Mouse (Mus musculus): ENCODE measurements around the gene Stap2. TPM values are rescaled to one million over a fixed set of nuclear protein-coding genes. Genes with fewer than 3 reads are reported as not detected.

Gene Stap2
- polyA plus RNA-seq, 1 experiment from 2014 or later, result 25.4 TPM

DNA sequence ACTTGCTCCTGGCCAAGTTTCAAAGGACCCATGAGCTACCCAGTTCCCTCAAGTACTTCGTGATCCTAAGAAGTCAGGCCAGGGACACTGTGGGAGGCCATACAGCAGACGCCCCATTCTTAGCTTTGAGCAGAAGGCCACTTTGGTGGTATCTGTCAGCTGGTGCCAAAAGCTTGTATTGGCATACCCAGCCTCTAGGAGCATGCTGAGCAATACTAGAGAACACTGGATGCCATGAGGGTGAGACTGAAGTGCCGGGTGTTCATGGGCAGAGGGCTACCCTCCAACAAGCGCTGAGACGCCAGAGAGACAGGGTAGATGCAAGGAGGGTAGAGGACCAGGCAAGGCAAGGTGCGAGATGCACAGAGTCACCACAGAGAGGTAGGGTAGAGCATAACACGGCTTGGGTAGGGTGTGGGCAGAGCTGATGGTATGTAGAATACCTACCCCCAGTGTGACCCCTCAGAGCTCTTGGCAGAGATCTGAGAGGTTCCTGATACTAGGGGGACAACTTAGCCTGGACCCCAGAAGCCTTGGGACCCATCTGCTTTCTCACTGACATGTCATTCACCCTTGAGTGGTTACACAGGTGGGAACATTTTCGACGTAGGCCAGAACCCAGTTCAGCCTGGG, 25.0 kb upstream of the Stap2 start:
- no peak for ATAC-seq (ENCODE audit: low read depth)
- Histone ChIP-seq H3K4me1 (replicated peaks; ENCODE audit: control insufficient read depth, insufficient read depth, low read length) (peaks cover 17% of the 10 kb centered on the region), H3K9me3 (ENCODE audit: control insufficient read depth, low read length) (no peaks in the 10 kb centered on the region), H3K9ac (ENCODE audit: low read length) (no peak overlapping the region), H3K4me2 (ENCODE audit: low read depth, low read length) (no peak overlapping the region), H3K4me3 (ENCODE audit: low read length) (no peak overlapping the region), H3K27me3 (ENCODE audit: control insufficient read depth, insufficient read depth, low read depth, low read length) (no peaks in the 10 kb centered on the region), H3K27ac (ENCODE audit: low read length) (no peak overlapping the region), H3K36me3 (ENCODE audit: control insufficient read depth, insufficient read depth, low read length) (peaks cover 2% of the 10 kb centered on the region; the same call in 1 of the 2 replicates)
- 82% methylated on average over 9 of the region's 9 CpGs for WGBS

DNA sequence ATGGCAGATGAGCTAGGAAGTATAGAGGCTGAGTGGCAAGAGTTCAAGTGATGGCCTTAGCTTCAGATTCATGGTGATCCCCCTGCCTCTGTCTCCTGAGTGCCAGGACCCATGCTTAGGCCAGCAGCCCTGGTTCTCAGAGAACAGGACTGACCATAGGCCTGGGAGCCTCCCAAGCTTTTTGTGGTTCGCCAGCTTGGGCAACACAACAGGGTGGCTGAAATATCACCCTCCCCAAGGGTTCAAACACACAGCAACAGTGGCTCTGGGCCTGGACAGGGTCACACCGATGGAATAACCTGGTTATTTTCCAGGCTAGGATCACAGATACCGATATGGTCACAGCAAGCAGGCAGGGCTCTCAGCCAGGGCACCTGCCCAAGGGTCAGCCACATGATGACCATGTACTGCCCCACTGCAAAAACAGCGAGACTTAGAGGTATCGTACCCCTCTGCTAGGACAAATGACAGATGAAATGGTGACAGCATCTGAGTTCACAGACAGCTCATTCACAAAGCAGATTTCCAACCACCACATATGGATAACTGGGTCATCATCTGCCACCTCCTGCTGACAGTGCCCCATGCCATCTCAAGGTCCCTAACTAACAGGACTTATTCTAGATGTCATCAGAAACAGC, 22.5 kb upstream of the Stap2 start:
- H3K4me1 ChIP-seq (replicated peaks; ENCODE audit: control insufficient read depth, insufficient read depth, low read length), result peaks cover 8% of the 10 kb centered on the region; the same call in 1 of the 2 replicates
- H3K36me3 ChIP-seq (ENCODE audit: control insufficient read depth, insufficient read depth, low read length), result peaks cover 2% of the 10 kb centered on the region; the same call in 1 of the 2 replicates
- ATAC-seq (ENCODE audit: low read depth), result no peak
- no peaks in the 10 kb centered on the region for H3K9me3 ChIP-seq (ENCODE audit: control insufficient read depth, low read length)
- WGBS, result 86% methylated on average over 5 of the region's 5 CpGs
- no peaks in the 10 kb centered on the region for H3K27me3 ChIP-seq (ENCODE audit: control insufficient read depth, insufficient read depth, low read depth, low read length)
- H3K4me3 ChIP-seq (ENCODE audit: low read length), result no peak overlapping the region
- no peak overlapping the region for H3K4me2 ChIP-seq (ENCODE audit: low read depth, low read length)
- no peak overlapping the region for H3K27ac ChIP-seq (ENCODE audit: low read length)
- H3K9ac ChIP-seq (ENCODE audit: low read length), result no peak overlapping the region

DNA sequence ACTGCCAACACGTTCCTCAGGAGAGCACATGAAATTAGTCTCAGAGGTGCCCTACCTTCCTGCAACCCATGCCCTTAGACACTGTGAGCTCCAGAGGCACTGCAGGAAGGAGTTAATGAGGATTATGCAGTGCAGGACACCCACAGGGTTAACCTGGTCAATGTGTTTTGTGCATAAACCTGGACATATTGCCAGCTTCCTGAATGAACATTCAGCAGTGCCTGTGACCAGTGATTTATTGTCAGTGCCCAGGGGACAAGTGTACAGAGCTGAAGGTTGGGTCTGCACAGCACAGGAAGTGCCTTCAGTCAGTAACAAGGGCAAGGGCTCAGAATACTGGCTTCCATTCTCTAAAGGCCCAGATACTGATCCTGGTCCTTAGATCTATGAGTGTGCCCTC, 21.5 kb upstream of the Stap2 start:
- no peak overlapping the region for H3K4me2 ChIP-seq (ENCODE audit: low read depth, low read length)
- no peaks in the 10 kb centered on the region for H3K27me3 ChIP-seq (ENCODE audit: control insufficient read depth, insufficient read depth, low read depth, low read length)
- H3K4me1 ChIP-seq (replicated peaks; ENCODE audit: control insufficient read depth, insufficient read depth, low read length), result no peaks in the 10 kb centered on the region
- H3K9ac ChIP-seq (ENCODE audit: low read length), result no peak overlapping the region
- H3K27ac ChIP-seq (ENCODE audit: low read length), result no peak overlapping the region
- 73% methylated on average over 1 of the region's 1 CpGs for WGBS
- no peak overlapping the region for H3K4me3 ChIP-seq (ENCODE audit: low read length)
- H3K36me3 ChIP-seq (ENCODE audit: control insufficient read depth, insufficient read depth, low read length), result peaks cover 2% of the 10 kb centered on the region; the same call in 1 of the 2 replicates
- H3K9me3 ChIP-seq (ENCODE audit: control insufficient read depth, low read length), result no peaks in the 10 kb centered on the region
- ATAC-seq (ENCODE audit: low read depth), result no peak

GRCm38 (mm10) chr17:56026303-56026702, 20.9 kb upstream of the Stap2 start:
- Histone ChIP-seq H3K27me3 (ENCODE audit: control insufficient read depth, insufficient read depth, low read depth, low read length) (no peaks in the 10 kb centered on the region), H3K4me3 (ENCODE audit: low read length) (no peak overlapping the region), H3K27ac (ENCODE audit: low read length) (no peak overlapping the region), H3K36me3 (ENCODE audit: control insufficient read depth, insufficient read depth, low read length) (peaks cover 2% of the 10 kb centered on the region; the same call in 1 of the 2 replicates), H3K9me3 (ENCODE audit: control insufficient read depth, low read length) (no peaks in the 10 kb centered on the region), H3K4me1 (replicated peaks; ENCODE audit: control insufficient read depth, insufficient read depth, low read length) (no peaks in the 10 kb centered on the region), H3K4me2 (ENCODE audit: low read depth, low read length) (no peak overlapping the region), H3K9ac (ENCODE audit: low read length) (no peak overlapping the region)
- ATAC-seq (ENCODE audit: low read depth), result no peak
- 75% methylated on average over 1 of the region's 1 CpGs for WGBS

DNA sequence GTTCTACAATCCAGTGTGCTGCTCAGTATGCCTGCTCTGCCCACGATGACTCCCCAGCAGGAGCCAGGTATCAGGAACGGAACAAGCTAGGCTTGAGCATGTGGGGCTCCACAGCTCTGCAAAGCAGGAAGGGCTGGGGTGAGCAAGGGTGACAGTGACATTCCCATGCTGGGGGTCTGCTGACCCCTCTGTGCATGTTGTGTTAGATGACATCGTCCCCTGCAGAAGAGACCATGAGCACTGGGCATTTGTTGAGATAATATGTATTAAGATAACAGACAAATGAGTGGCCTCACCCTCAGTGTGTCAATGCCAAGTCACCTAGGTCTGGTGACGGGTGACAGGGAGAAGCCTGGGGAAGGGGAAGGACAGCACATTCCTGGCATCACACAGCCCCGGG, 19.5 kb upstream of the Stap2 start:
- Histone ChIP-seq H3K9me3 (ENCODE audit: control insufficient read depth, low read length) (no peaks in the 10 kb centered on the region), H3K4me3 (ENCODE audit: low read length) (no peak overlapping the region), H3K27me3 (ENCODE audit: control insufficient read depth, insufficient read depth, low read depth, low read length) (no peaks in the 10 kb centered on the region), H3K27ac (ENCODE audit: low read length) (no peak overlapping the region), H3K36me3 (ENCODE audit: control insufficient read depth, insufficient read depth, low read length) (peaks cover 2% of the 10 kb centered on the region), H3K9ac (ENCODE audit: low read length) (no peak overlapping the region), H3K4me1 (replicated peaks; ENCODE audit: control insufficient read depth, insufficient read depth, low read length) (no peaks in the 10 kb centered on the region), H3K4me2 (ENCODE audit: low read depth, low read length) (no peak overlapping the region)
- WGBS, result 58% methylated on average over 5 of the region's 5 CpGs
- ATAC-seq (ENCODE audit: low read depth), result no peak

DNA sequence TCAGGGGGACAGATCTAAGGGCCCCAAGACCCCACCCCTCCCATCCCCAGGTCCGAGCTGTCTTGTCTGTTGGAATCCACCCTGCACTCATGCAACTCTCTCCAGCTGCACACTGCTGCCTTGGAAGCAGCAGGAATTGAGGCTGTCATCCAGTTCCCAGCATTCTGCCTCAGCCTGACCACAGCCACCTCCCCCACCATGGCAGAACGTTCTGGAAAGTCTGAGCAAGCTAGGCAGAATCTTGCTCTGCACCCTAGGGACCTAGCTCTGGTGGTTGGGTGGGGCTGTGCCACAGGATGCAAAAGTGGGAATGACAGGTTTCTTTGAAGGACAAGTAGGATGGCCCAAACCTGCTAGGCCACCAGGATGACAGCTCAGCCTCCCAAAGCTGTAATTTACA, 19.1 kb upstream of the Stap2 start:
- H3K4me1 ChIP-seq (replicated peaks; ENCODE audit: control insufficient read depth, insufficient read depth, low read length), result no peaks in the 10 kb centered on the region
- WGBS, result 63% methylated on average over 2 of the region's 2 CpGs
- no peak overlapping the region for H3K4me3 ChIP-seq (ENCODE audit: low read length)
- H3K9ac ChIP-seq (ENCODE audit: low read length), result no peak overlapping the region
- H3K36me3 ChIP-seq (ENCODE audit: control insufficient read depth, insufficient read depth, low read length), result peaks cover 3% of the 10 kb centered on the region
- H3K27me3 ChIP-seq (ENCODE audit: control insufficient read depth, insufficient read depth, low read depth, low read length), result no peaks in the 10 kb centered on the region
- no peaks in the 10 kb centered on the region for H3K9me3 ChIP-seq (ENCODE audit: control insufficient read depth, low read length)
- no peak for ATAC-seq (ENCODE audit: low read depth)
- no peak overlapping the region for H3K27ac ChIP-seq (ENCODE audit: low read length)
- no peak overlapping the region for H3K4me2 ChIP-seq (ENCODE audit: low read depth, low read length)

DNA sequence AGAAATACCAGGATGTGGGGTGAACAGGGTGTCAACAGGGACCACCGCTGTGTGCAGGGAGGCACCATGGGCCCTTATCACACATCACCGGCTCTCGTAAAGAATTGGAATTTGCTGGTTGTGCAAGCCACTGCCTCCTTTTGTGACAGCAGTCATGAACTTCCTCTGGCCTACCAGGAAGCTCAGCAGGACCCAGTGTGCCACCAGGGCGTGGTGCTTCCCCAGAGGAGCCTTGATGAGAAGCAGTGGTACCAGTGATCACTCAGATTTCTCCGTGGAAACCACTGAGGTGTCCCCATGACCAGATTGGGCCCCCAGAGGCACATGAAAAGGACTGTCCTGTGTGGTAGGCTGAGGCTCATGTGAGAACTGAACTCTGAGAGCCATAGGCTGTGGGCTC, 18.0 kb upstream of the Stap2 start:
- Histone ChIP-seq H3K9ac (ENCODE audit: low read length) (no peak overlapping the region), H3K4me1 (replicated peaks; ENCODE audit: control insufficient read depth, insufficient read depth, low read length) (no peaks in the 10 kb centered on the region)

DNA sequence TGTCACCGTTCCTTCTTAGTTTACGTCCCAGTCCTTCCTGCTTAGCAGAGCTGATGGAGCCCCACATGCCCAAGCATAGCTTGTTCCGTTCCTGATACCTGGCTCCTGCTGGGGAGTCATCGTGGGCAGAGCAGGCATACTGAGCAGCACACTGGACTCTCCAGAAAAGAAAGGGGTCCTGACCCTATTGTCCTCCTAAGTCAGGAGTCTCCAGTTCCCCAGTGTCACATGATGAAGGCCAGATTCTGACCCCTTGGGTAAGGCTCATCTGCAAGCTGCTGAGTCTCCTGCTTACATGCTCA, 17.6 kb upstream of the Stap2 start:
- Histone ChIP-seq H3K9ac (ENCODE audit: low read length) (no peak overlapping the region), H3K4me2 (ENCODE audit: low read depth, low read length) (no peak overlapping the region), H3K9me3 (ENCODE audit: control insufficient read depth, low read length) (no peaks in the 10 kb centered on the region), H3K4me3 (ENCODE audit: low read length) (no peak overlapping the region), H3K27ac (ENCODE audit: low read length) (no peak overlapping the region), H3K27me3 (ENCODE audit: control insufficient read depth, insufficient read depth, low read depth, low read length) (no peaks in the 10 kb centered on the region), H3K36me3 (ENCODE audit: control insufficient read depth, insufficient read depth, low read length) (peaks cover 13% of the 10 kb centered on the region), H3K4me1 (replicated peaks; ENCODE audit: control insufficient read depth, insufficient read depth, low read length) (no peaks in the 10 kb centered on the region)
- ATAC-seq (ENCODE audit: low read depth), result no peak
- WGBS, result 85% methylated on average over 4 of the region's 4 CpGs

More for the DNA sequence above, 18.0 kb upstream of the Stap2 start:
- no peak for ATAC-seq (ENCODE audit: low read depth)
- Histone ChIP-seq H3K4me2 (ENCODE audit: low read depth, low read length) (no peak overlapping the region), H3K9me3 (ENCODE audit: control insufficient read depth, low read length) (no peaks in the 10 kb centered on the region), H3K4me3 (ENCODE audit: low read length) (no peak overlapping the region), H3K27ac (ENCODE audit: low read length) (no peak overlapping the region), H3K27me3 (ENCODE audit: control insufficient read depth, insufficient read depth, low read depth, low read length) (no peaks in the 10 kb centered on the region), H3K36me3 (ENCODE audit: control insufficient read depth, insufficient read depth, low read length) (peaks cover 12% of the 10 kb centered on the region)
- 67% methylated on average over 5 of the region's 5 CpGs for WGBS

DNA sequence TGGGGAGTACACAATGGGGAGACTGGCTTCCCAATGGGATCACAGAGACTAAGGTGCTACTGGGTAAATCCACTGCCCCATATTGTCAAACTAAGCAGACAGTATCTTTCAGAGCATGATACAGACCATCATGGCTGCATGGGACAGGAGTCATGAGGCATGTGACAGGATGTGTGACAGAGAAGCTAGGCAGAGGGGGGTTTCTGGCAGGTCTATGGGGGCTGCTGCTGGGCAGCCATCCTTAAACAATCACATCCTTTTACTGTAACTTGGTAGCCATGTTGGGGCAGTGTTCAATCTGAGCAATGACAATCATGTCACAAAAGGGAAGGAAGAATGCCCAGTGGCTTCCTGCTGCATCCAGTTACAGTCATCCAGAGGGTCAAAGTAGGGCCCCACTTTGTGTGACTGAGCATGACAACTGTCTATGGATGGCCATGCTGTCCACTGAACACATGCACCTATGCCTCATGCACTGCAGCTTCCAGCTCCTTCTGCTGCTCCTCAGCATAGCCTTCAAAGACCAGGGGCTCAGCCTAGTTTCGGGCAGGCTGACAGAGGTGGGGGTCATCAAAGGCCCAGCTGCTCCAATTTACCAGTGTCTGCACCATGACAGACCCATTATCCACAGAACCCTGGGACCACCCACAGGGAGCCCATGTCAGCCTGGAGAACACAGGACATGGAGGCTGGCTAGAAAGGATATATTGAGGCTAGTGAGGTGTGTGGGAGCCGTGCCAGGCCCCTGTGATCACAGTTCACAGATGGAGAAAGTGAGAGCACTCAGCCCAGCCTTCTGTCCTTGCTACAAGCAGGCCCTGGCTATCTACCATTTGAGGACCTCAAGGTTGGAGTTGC, 17.0 kb upstream of the Stap2 start:
- no peaks in the 10 kb centered on the region for H3K4me1 ChIP-seq (replicated peaks; ENCODE audit: control insufficient read depth, insufficient read depth, low read length)
- no peak overlapping the region for H3K4me3 ChIP-seq (ENCODE audit: low read length)
- no peak overlapping the region for H3K27ac ChIP-seq (ENCODE audit: low read length)
- 81% methylated on average over 2 of the region's 2 CpGs for WGBS
- no peak for ATAC-seq (ENCODE audit: low read depth)
- no peak overlapping the region for H3K4me2 ChIP-seq (ENCODE audit: low read depth, low read length)
- H3K27me3 ChIP-seq (ENCODE audit: control insufficient read depth, insufficient read depth, low read depth, low read length), result no peaks in the 10 kb centered on the region
- H3K36me3 ChIP-seq (ENCODE audit: control insufficient read depth, insufficient read depth, low read length), result peaks cover 19% of the 10 kb centered on the region
- no peak overlapping the region for H3K9ac ChIP-seq (ENCODE audit: low read length)
- H3K9me3 ChIP-seq (ENCODE audit: control insufficient read depth, low read length), result no peaks in the 10 kb centered on the region

All from lung, embryonic 16.5 days (tissue).